ENCODE assay signal across 28 mouse cellular contexts in the genomic region with DNA sequence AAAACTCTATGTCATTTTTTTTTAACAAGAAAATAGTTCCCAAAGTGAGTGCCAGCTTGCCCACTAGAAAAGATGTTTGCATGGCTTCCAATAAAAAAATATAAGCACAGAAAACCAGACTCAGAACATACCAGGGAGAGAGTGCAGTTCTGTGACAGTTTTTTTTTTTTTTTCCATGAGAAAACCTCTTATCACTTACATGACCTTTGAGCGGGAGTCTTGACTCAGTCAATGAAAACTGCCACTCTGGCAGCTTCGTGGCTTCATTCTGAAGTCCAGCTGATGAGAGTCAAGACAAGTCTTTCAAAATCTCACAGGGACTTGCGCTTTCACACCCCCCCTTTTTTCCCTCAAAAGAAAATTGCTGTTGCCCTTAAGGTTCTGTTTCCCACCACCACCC.
"Had no signal": no experiment of that assay in that cellular context is flagged by ENCODE, and none has a peak within 500 bp of the region (broad histone marks: within the 10 kb centered on the region; RNA-seq: fewer than 3 reads in every experiment).

No protein-coding gene starts in this region.

- H3K9ac ChIP-seq: embryonic facial prominence, embryonic 12.5 days; embryonic facial prominence, embryonic 13.5 days; embryonic facial prominence, embryonic 15.5 days; forebrain, embryonic 12.5 days; forebrain, embryonic 13.5 days; forebrain, embryonic 15.5 days; forebrain, postnatal 0 days had no signal

- H3K27ac ChIP-seq: embryonic facial prominence, embryonic 10.5 days; embryonic facial prominence, embryonic 12.5 days; embryonic facial prominence, embryonic 13.5 days; embryonic facial prominence, embryonic 15.5 days; forebrain, embryonic 10.5 days; forebrain, embryonic 12.5 days; forebrain, embryonic 13.5 days; forebrain, embryonic 15.5 days; gastrocnemius, adult 2 months had no signal

- H3K36me3 ChIP-seq: embryonic facial prominence, embryonic 10.5 days; embryonic facial prominence, embryonic 12.5 days; embryonic facial prominence, embryonic 13.5 days; embryonic facial prominence, embryonic 15.5 days; forebrain, embryonic 10.5 days; forebrain, embryonic 12.5 days; forebrain, embryonic 15.5 days had no signal

- H3K9me3 ChIP-seq: embryonic facial prominence, embryonic 10.5 days; embryonic facial prominence, embryonic 12.5 days; embryonic facial prominence, embryonic 13.5 days; embryonic facial prominence, embryonic 15.5 days; forebrain, embryonic 10.5 days; forebrain, embryonic 12.5 days; forebrain, embryonic 13.5 days; forebrain, embryonic 15.5 days had no signal

- ATAC-seq: forebrain, embryonic 13.5 days; forebrain, embryonic 14.5 days; forebrain, embryonic 15.5 days; forebrain, embryonic 16.5 days; forebrain, postnatal 0 days had no signal

- H3K4me1 ChIP-seq: embryonic facial prominence, embryonic 10.5 days; embryonic facial prominence, embryonic 12.5 days; embryonic facial prominence, embryonic 13.5 days; embryonic facial prominence, embryonic 15.5 days; forebrain, embryonic 10.5 days; forebrain, embryonic 12.5 days; forebrain, embryonic 13.5 days; forebrain, embryonic 15.5 days had no signal

- H3K4me3 ChIP-seq: embryonic facial prominence, embryonic 10.5 days; embryonic facial prominence, embryonic 12.5 days; embryonic facial prominence, embryonic 13.5 days; embryonic facial prominence, embryonic 15.5 days; erythroblast, embryonic 14.5 days; forebrain, embryonic 10.5 days; forebrain, embryonic 12.5 days; forebrain, embryonic 13.5 days; forebrain, embryonic 15.5 days; gastrocnemius, adult 2 months had no signal

- H3K27me3 ChIP-seq: embryonic facial prominence, embryonic 12.5 days; embryonic facial prominence, embryonic 13.5 days; embryonic facial prominence, embryonic 15.5 days; forebrain, embryonic 12.5 days; forebrain, embryonic 13.5 days; forebrain, embryonic 15.5 days had no signal

- H3K4me2 ChIP-seq: embryonic facial prominence, embryonic 12.5 days; embryonic facial prominence, embryonic 13.5 days; embryonic facial prominence, embryonic 15.5 days; forebrain, embryonic 12.5 days; forebrain, embryonic 13.5 days; forebrain, embryonic 15.5 days had no signal

- DNase-seq: cerebellum, adult 18-20 months; cerebellum, adult 2 months; cerebellum, adult 8-10 months; cerebellum, adult 9-10 months; cerebellum, adult 9-11 months; cerebellum, postnatal 10 days; cerebellum, postnatal 14 days; cerebellum, postnatal 25 days; cerebellum, postnatal 36 days; embryo, embryonic 11 days; forebrain, postnatal 0 days; gastrocnemius, adult 2 months; gastrocnemius, postnatal 10 days; gastrocnemius, postnatal 14 days; gastrocnemius, postnatal 25 days; gastrocnemius, postnatal 36 days; heart, adult 11 months had no signal
